Mouse (Mus musculus): Measurements from ENCODE around the gene Prrc2c.
A peak's percentile ranks its signal among the peaks of the same experiment; 100 is the strongest.
"Not testable (repeated sequence)": the region's sequence is repeated elsewhere in the genome, so short reads cannot be mapped to it uniquely, and the experiment has no call there.

Gene Prrc2c

DNA sequence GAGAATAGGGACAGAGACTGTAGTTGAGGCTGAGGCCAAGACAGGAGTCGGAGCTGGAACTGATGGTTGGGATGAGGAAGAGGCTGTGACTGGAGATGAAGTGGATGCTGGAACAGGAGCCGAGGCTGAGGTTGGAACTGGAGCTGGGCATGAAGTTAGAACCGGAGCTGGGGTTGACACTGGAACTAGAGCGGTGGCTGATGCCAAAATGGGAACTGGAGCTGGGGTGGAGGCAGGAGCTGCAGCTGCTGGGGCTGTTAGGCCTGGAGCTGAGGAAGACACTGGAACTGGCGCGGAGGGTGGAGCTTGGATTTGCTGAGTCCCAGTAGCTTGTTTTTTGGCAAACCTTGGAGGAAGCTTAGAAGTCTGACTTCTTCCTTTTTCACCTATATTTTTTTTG lies 42.5 kb downstream of the Prrc2c start:
- no peak for ATAC-seq (ENCODE audit: insufficient number of reproducible peaks, low FRiP score, low TSS enrichment)

DNA sequence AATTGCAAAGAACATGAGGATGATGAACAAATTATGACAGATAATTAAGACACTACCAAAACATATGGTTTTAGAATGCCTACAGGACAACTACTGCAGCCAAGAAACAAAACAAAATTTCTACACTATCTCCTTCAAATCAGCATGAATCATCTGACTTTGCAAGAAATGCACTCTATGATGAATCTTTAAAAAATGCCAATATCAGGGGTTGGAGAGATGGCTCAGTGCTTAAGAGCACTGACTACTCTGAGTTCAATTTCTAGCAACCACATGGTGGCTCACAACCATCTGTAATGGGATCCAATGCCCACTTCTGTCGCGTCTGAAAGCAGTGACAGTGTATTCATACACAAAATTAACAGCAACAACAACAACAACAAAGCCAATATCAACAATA lies 46.6 kb downstream of the Prrc2c start:
- no peak for ATAC-seq (ENCODE audit: insufficient number of reproducible peaks, low FRiP score, low TSS enrichment)

DNA sequence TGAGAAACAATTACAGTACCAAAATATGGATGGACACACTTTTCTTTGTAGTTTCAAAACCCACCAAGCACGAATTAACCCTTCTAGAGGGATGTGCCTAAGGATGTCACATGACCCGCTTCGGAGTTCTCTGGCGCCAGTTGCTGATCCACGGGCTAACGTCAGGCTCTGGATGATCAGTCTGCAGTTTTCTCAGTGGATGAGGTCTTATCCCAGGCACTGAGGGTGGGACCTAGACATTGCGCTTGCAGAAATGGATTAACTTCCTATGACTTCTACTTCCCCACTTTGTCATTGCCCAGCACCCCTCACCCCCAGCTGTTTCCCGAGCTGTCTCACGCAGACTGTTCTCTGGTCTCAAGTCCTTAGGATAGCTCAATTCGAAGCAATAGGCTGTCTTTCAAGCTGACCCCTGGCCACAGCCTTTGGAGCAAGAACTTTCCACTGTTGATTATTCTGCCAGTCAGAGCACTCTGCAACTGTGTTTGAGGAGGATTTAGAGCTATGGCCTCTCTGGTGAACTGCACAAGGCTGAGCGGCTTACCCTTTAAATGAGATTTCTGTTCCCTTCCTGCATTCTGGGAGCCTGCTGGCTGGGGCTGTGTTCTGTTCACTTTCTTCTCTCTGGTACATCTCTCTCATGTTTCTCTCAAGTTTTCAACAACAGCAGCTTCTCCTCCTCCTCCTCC lies 74.7 kb downstream of the Prrc2c start:
- ATAC-seq (ENCODE audit: insufficient number of reproducible peaks, low FRiP score, low TSS enrichment) = no peak

DNA sequence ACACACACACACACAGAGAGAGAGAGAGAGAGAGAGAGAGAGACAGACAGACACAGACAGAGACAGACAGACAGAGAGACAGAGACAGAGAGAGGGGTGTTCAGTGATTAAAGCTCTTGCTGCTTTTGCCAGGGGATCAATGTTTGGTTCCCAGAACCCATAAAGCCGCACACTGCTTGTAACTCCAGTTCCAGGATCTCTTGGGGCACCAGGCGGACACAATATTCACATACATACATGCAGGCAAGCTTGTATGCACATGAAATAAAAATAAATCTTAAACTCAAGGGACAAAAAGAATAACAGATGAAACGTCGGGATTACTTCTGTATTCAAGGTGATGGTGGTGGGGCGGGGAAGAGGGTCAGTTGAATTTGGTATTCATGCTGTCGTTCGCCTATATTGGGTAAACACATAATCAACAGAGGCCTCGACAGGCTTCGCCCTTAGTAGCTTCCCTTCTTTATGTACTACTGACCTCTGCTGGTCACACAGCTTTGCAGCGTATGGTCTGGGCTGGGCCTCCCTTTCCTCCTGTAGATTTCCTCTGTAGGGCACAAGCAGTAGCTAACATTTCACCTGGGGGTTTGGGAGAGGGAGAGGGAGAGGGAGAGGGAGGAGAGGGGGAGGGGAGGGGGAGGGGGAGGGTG lies 75.4 kb downstream of the Prrc2c start:
- peak; percentile 98 for ATAC-seq (ENCODE audit: insufficient number of reproducible peaks, low FRiP score, low TSS enrichment)

DNA sequence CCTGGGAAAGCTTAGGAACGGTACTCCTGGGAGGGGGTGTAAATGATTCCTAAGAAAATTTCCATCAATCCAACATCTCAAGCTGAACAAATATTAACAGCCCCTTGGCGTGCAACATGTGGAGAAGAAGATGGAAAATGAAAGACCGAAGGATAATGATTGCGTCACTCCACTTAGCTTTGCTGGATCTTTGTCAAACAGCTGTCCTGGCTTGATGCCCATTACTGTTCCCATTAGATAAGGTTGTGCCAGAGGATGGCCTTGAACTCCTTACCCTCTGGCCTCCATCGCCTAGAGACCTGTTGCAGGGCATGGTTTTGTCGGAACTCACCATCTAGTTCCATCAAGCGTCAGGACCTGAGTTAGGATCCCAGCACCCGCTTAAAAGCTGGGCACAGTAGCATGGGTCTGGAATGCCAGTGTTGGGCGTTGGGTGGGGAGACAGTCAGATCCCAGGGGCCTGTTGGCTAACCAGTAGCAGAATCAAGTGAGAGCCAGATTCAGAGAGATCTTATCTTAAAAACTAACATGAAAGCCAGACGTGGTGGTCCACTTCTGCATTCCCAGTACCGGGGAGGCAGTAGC lies 80.0 kb downstream of the Prrc2c start:
- no peak for ATAC-seq (ENCODE audit: insufficient number of reproducible peaks, low FRiP score, low TSS enrichment)

DNA sequence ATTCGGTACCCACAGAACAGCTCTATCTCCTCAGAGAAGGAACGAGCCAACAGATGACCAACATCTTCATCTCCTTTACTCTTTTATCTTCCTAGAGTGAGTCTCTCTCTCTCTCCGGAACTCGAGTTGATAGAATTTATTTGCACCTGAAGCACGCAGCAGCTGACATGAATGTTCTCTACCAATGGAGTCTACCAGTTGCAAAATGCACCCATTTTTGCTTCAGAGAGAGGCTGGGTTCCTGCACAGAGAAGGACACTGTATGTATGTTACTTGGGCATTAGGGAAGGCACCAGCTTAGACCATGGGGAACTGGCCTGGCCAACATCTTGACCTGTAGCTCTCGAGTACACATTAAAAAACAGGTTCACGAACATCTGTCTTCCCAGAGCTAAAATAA lies 82.2 kb downstream of the Prrc2c start, which contains the start of gene Myocos:
Myocos (minus strand) TSS at position 101 of the 400 bp plus-strand sequence.
- no peak for ATAC-seq (ENCODE audit: insufficient number of reproducible peaks, low FRiP score, low TSS enrichment)

DNA sequence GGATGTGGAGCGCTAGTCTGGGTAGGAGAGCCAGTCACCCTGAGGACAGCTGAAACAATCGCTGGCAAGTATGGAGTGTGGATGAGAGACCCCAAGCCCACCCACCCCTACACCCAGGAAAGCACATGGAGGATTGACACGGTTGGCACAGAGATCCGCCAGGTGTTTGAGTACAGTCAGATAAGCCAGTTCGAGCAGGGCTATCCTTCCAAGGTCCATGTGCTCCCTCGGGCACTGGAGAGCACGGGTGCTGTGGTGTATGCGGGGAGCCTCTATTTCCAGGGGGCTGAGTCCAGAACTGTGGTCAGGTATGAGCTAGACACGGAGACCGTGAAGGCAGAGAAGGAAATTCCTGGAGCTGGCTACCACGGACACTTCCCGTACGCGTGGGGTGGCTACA lies 91.9 kb downstream of the Prrc2c start:
- no peak for ATAC-seq (ENCODE audit: insufficient number of reproducible peaks, low FRiP score, low TSS enrichment)

DNA sequence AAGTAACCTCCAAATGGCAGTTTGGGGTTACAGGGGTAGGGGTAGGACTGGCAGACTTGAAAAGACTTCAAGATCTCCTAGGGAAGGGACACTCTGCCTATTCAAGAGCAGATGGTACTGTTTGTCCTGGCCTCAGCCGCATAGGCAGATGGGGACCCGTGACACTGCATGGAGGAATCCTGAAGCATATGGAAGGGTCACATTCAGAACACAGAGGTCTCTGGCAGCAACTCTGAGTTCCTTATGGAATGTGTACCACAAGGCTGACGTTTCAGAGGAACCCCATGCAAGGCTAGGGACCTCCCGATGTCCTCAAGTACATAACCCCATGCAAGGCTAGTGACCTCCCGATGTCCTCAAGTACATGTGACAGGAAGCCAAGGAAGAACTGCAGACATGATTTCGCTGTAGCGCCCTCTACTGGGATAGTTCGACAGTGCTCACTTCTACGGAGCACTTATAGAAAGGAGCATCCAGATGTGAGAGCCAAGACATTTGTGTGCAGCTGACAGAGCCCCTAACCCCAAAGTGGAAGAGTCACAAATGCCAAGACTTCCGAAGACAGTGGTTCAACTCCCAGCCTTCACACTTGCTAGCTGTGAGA lies 94.2 kb downstream of the Prrc2c start:
- no peak for ATAC-seq (ENCODE audit: insufficient number of reproducible peaks, low FRiP score, low TSS enrichment)

DNA sequence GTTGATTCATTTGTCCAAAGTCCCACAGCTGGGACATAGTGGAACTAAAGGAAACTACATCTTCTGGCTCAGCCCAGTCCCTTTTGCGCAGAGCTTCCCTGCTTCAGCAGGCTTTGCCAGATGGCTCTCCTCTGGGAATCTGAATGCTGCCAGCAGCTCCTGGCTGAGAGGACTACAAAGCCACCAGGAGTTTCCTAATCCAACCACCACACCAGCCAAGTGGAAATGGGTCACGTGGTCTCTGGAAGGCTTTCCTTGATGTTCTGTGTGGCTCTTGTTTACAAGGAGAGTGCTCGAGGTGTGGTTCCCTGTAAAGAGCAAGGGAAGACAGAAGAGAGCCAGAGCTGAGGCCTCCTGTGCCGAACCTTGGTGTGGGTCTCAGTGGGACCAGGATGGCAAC lies 96.6 kb downstream of the Prrc2c start:
- peak; percentile 85 for ATAC-seq (ENCODE audit: insufficient number of reproducible peaks, low FRiP score, low TSS enrichment)

DNA sequence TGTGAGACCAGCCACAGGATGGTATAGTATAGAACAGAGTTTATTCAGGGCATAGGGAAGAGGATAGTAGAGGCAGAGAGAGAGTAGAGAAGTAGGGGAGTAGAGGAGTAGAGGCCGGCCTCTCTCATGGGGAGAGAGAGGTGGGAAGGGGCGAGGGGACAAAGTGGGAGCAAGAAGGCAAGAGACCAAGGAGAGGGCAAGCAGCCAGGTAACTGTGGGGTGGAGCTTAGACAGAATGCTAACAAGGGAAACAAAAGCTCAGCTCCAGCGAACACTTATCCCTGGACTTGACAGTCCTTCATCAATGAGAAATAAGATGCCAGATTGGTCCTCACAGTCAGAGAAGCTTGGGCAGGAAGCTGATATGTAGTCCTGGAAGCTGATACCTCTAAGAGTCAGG lies 97.8 kb downstream of the Prrc2c start:
- no peak for ATAC-seq (ENCODE audit: insufficient number of reproducible peaks, low FRiP score, low TSS enrichment)

DNA sequence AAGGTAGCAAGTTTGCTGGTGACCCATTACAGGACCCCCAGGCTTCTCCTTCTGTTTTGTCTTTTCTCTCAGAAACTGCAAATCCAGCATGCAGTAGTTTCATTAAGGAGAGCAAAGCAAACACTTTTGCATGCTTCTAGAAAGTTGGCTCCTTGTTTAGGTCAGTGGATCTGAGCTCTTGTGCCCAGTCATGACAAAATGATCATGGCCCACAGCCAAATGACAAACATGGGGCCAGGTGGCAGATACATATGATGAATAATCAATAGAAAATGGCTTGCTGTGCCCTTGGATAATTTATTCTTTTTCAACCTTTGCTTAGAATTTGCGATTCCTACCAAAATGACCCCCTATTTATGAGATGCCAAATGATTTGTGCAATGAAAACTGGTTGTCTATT lies 100.5 kb downstream of the Prrc2c start:
- ATAC-seq (ENCODE audit: insufficient number of reproducible peaks, low FRiP score, low TSS enrichment) = no peak

DNA sequence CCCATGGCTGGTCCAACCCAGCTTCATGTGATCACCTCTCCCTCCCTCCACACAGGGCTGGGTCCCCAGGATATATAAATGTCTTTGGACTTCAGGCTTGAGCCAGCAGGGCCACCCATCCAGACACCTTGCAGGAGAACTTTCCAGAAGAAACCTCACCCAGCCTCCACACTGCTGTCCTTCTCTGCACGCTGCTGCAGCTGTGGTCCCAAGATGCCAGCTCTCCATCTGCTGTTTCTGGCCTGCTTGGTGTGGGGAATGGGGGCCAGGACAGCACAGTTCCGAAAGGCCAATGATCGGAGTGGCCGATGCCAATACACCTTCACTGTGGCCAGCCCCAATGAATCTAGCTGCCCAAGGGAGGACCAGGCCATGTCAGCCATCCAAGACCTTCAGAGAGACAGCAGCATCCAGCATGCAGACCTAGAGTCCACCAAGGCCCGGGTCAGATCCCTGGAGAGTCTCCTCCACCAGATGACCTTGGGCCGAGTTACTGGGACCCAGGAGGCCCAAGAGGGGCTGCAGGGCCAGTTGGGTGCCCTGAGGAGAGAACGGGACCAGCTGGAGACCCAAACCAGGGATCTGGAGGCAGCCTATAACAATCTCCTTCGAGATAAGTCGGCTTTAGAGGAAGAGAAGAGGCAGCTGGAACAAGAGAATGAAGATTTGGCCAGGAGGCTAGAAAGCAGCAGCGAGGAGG lies 101.2 kb downstream of the Prrc2c start, which contains the start of gene Myoc:
Myoc (plus strand) TSS at position 105 of the 700 bp plus-strand sequence.
- no peak for ATAC-seq (ENCODE audit: insufficient number of reproducible peaks, low FRiP score, low TSS enrichment)

DNA sequence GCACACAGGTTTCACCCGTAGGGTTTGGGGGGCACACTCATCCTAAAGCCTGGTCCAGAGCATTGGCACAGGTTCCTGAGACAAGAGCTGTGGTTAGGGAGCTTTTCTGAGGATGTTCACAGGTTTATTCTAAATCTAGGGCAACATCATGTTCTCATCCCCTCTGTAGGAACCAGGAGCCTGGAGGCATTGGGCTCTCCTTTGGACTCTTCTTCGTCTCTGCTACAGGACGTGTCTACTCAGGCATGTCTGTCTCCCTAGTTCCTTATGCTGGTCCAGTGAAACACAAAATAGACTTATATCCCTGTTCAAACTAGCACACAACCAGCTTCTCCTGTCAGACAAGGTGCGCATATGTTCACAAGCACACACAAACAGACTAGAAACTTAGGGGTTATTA lies 101.8 kb downstream of the Prrc2c start:
- no peak for ATAC-seq (ENCODE audit: insufficient number of reproducible peaks, low FRiP score, low TSS enrichment)

DNA sequence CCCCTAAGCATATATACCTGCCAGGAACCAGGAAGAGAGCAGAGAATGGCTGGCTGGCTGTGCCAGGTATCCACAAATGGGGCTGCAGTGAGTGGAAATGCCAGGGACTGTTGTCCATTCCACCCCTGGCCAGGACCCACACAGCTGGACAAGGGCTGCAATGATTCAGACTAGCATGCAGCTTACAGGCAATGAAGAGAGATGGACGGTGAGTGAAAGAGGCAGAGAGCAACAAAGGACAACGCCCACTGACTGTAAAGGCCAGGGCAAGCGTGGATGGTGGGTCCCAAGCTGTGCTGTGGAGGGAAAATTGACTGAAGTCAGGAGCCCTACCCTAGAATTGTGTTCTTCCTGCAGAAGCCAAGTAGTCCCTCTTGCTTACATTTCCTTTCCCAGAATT lies 103.8 kb downstream of the Prrc2c start:
- no peak for ATAC-seq (ENCODE audit: insufficient number of reproducible peaks, low FRiP score, low TSS enrichment)

DNA sequence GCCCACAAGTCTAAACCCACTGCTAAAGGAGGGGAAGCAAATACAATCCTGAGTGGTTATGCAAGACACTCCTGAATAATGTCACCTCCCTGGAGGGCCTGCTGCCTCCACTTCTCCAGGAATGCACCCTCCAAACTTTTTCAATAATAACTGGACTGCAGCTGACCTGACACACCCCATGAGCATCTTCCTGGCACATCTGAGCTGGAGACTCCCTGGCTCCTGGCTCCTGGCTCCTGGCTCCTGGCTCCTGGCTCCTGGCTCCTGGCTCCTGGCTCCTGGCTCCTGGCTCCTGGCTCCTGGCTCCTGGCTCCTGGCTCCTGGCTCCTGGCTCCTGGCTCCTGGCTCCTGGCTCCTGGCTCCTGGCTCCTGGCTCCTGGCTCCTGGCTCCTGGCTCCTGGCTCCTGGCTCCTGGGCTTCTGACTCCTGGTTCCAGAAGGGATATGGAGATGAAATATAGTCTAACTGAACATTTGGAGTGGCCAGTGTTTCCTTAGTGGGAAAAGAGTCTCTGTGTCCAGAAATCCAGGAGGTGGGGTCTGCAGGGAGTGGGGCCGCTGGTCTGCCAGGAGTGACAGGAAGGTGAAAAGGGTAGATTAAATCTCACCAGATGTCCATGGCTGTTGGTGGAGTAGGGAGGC lies 104.9 kb downstream of the Prrc2c start:
- peak; percentile 87 for ATAC-seq (ENCODE audit: insufficient number of reproducible peaks, low FRiP score, low TSS enrichment)

DNA sequence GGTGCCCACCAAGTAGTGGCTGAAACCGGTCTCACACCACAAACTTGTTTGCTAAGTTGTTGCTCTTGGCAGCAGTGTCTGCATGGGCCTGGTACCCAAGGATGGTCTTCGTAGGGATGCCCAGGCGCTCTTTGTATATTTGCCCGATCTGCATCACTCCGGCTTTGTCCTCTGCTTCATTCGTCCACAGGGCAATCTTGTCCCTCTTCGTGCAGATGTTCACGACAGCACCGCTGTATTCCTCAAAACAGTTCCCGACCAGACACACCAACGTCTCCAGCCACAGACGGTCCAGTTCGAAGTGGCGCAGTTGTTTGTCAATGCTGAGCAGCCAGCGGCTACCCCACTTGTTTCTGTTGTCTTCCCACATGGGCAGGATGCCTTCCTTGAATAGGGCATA lies 112.0 kb downstream of the Prrc2c start:
- ATAC-seq (ENCODE audit: insufficient number of reproducible peaks, low FRiP score, low TSS enrichment) = not testable (repeated sequence)

DNA sequence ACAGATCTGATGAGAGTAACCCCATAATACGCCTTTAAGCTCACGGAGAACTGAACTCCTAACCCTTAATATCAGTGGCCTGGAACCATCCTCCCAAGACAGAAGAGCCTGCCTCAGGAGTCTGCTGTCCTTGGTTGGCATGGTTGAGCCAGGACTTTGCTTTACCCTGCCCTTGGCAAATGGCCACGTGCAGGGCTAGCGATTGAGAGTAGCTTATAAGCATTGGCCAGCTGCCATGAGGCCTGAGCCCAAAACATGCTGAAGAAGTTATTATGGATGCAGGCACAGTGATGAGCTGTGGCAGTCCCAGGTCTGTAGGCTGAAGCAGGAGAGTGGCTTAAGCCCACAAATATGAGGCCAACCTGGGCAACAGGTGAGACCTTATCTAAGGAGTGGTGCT lies 112.5 kb downstream of the Prrc2c start:
- not testable (repeated sequence) for ATAC-seq (ENCODE audit: insufficient number of reproducible peaks, low FRiP score, low TSS enrichment)

DNA sequence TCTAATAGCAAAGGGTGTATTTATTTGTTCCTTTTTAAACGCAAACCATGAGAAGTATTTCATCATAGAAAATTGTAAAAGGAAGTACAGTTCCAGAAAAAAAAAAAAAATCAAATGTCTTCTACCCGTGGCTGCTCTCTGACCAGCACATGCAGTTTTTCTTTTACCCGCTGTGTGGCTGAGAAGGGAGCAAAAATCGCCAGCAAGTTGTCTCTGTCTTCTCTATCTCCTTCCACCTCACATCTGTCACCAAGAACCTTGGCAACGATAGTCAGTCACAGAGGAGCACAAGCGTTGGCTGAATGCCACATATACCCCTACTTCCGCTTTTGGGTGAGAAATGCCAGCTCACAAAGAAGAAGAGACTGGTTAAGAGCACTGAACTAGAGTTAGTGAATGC lies 115.1 kb downstream of the Prrc2c start:
- no peak for ATAC-seq (ENCODE audit: insufficient number of reproducible peaks, low FRiP score, low TSS enrichment)

DNA sequence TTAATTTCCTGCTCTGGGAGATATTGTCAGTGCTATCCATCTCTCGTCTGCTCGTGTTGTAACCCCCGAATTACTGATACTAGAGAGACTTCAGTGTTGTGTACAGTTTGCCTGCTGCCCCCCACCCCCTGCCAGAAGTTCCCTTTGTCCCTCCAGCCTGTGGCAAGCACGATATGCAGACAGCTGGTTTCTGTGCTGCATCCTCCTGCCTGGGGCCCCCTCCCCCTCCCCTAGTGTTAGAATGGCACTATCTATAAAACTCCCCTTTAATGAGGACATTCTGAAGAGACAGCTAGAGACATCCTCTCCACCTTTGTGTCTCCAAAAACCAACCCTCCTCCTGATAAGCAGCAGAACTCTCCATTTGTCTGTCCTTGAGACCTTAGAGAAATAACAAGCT lies 116.5 kb downstream of the Prrc2c start:
- no peak for ATAC-seq (ENCODE audit: insufficient number of reproducible peaks, low FRiP score, low TSS enrichment)

All from cerebellum, adult (tissue).